Mouse (Mus musculus): ENCODE data around the gene Hap1.

DNA sequence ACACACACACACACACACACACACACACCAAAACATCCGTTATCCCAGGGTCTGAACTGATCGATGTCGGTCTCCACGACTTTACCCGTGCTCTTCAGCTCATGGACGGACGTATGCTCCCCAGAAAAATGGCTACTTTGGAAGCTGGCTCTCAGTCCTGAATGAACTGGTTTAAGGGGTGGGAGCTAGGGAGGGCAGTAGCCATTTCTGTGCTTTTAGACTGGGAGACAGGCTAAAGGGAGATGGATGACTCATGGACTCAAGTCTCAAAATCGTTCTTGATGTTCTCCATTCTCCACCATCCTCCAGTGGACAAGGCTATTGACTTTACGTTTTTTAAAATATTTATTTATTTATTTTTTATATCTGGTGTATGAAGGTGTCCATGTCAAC is 887 bp upstream of the Hap1 start:
- TF ChIP-seq CTCF (IDR thresholded peaks at IDR 0.05; ENCODE audit: control insufficient read depth, insufficient read depth, low read length) (no peak), POLR2A (IDR thresholded peaks at IDR 0.05; ENCODE audit: borderline replicate concordance, control insufficient read depth, low read depth, low read length) (no peak)

All from bone marrow, adult 2 months (tissue).